Mouse (Mus musculus): ENCODE results near the gene Slc22a23. TPM values are rescaled to one million over a fixed set of nuclear protein-coding genes. Genes with fewer than 3 reads are reported as not detected.
A peak's percentile ranks its signal among the peaks of the same experiment; 100 is the strongest.

Gene Slc22a23
- polyA plus RNA-seq, 1 experiment from 2014 or later: 7.0 TPM

DNA sequence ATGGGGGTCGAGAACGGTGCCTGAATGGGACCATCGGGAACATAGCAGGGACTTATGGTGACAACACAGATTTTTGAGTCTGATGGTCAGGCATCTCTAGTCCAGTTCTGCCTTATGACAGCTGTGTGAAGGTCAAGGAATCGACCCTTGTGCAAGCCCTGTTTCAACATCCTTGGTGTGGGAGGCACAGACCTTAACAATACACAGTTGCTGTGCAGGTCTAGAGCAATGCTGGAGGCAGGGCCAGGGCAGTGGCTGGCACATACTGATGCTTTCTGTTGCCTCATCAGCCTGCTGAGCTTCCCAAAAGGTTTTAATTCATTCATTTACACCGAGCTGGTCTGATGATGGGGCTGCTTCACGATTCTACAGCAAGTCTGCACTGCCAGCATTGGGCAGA, 28.5 kb downstream of the Slc22a23 start:
- ATAC-seq: peak; percentile 54
- peak; percentile 45 for DNase-seq
- H3K9ac ChIP-seq (replicated peaks): no peak overlapping the region
- H3K4me1 ChIP-seq (ENCODE audit: insufficient read depth): peaks cover 65% of the 10 kb centered on the region
- no peaks in the 10 kb centered on the region for H3K27me3 ChIP-seq (ENCODE audit: insufficient read depth, low read length)
- H3K36me3 ChIP-seq (replicated peaks; ENCODE audit: insufficient read depth, low read length): peaks cover 6% of the 10 kb centered on the region
- H3K9me3 ChIP-seq (ENCODE audit: low read length): no peaks in the 10 kb centered on the region
- WGBS (ENCODE audit: insufficient replicate concordance): 72% methylated on average over 6 of the region's 6 CpGs
- 0 out of 2 replicates have a peak, but pooled peaks have one; percentile 6 for TF ChIP-seq EP300 (IDR thresholded peaks at IDR 0.05; ENCODE audit: low read depth)
- TF ChIP-seq CTCF (IDR thresholded peaks at IDR 0.05; ENCODE audit: low read depth): no peak
- H3K4me2 ChIP-seq (ENCODE audit: low read depth, low read length): no peak overlapping the region
- H3K4me3 ChIP-seq (ENCODE audit: low read depth, low read length): no peak overlapping the region
- peak overlapping the region; percentile 68 for H3K27ac ChIP-seq (ENCODE audit: low read depth)

DNA sequence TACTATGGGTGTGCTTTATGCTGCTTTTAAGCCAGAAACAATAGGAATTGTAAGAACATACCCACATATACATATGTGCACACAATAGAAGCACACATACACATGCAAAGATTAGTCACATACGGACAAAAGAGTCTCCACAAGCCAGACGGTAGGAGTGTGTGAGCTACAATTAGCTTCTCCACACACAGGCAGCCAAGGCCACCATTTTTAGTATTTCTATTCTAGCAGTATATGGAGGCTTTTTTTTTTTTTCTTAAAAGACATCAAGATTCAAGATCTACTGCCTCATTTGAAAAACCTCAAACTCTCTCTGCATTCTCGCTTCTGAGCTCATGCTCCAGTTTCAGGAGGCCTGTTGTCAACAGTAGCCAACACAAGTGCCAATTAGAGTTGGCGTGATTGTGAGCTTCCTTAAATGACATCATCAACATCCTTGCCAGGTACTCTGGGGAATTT, 31.9 kb downstream of the Slc22a23 start:
- Histone ChIP-seq H3K27ac (ENCODE audit: low read depth) (peak overlapping the region; percentile 77), H3K4me1 (ENCODE audit: insufficient read depth) (peaks cover 58% of the 10 kb centered on the region), H3K27me3 (ENCODE audit: insufficient read depth, low read length) (no peaks in the 10 kb centered on the region), H3K9me3 (ENCODE audit: low read length) (no peaks in the 10 kb centered on the region), H3K4me3 (ENCODE audit: low read depth, low read length) (no peak overlapping the region), H3K4me2 (ENCODE audit: low read depth, low read length) (peak overlapping the region; percentile 52), H3K36me3 (replicated peaks; ENCODE audit: insufficient read depth, low read length) (peaks cover 4% of the 10 kb centered on the region), H3K9ac (replicated peaks) (0 out of 2 replicates have a peak overlapping the region, but pooled peaks have one; percentile 21)
- ATAC-seq (no peak), DNase-seq (no peak)
- 73% methylated on average over 4 of the region's 4 CpGs for WGBS (ENCODE audit: insufficient replicate concordance)
- TF ChIP-seq EP300 (IDR thresholded peaks at IDR 0.05; ENCODE audit: low read depth) (no peak), CTCF (IDR thresholded peaks at IDR 0.05; ENCODE audit: low read depth) (no peak)

GRCm38 (mm10) chr13:34312346-34313002, 32.5 kb downstream of the Slc22a23 start:
- Histone ChIP-seq H3K4me2 (ENCODE audit: low read depth, low read length) (peak overlapping the region; percentile 52), H3K27me3 (ENCODE audit: insufficient read depth, low read length) (no peaks in the 10 kb centered on the region), H3K27ac (ENCODE audit: low read depth) (peak overlapping the region; percentile 77), H3K36me3 (replicated peaks; ENCODE audit: insufficient read depth, low read length) (peaks cover 4% of the 10 kb centered on the region; the same call in 1 of the 2 replicates), H3K4me1 (ENCODE audit: insufficient read depth) (peaks cover 59% of the 10 kb centered on the region), H3K9me3 (ENCODE audit: low read length) (no peaks in the 10 kb centered on the region), H3K9ac (replicated peaks) (0 out of 2 replicates have a peak overlapping the region, but pooled peaks have one; percentile 21), H3K4me3 (ENCODE audit: low read depth, low read length) (no peak overlapping the region)
- no peak for DNase-seq
- TF ChIP-seq CTCF (IDR thresholded peaks at IDR 0.05; ENCODE audit: low read depth) (no peak), EP300 (IDR thresholded peaks at IDR 0.05; ENCODE audit: low read depth) (peak; percentile 97)
- peak; percentile 79 for ATAC-seq
- WGBS (ENCODE audit: insufficient replicate concordance): 68% methylated on average over 2 of the region's 2 CpGs

DNA sequence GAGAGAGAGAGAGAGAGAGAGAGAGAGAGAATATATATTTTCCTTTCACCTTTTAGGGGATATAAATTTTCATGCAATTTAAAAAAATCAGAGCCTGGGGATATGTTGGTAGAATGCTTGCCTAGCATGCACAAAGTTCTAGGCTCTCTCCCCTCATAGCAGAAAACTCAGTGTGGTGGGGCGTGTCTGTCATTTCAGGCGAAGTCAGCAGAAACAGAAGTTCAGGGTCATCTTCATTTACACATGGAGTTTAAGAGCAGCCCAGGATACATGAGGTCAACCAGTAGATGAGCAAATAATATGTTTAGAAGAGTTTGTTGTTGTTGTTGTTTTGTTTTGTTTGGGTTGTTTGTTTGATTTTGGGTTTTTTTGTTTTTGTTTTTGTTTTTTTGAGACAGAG, 33.4 kb downstream of the Slc22a23 start:
- DNase-seq: no peak
- H3K27me3 ChIP-seq (ENCODE audit: insufficient read depth, low read length): no peaks in the 10 kb centered on the region
- no peaks in the 10 kb centered on the region for H3K9me3 ChIP-seq (ENCODE audit: low read length)
- peaks cover 59% of the 10 kb centered on the region for H3K4me1 ChIP-seq (ENCODE audit: insufficient read depth)
- TF ChIP-seq CTCF (IDR thresholded peaks at IDR 0.05; ENCODE audit: low read depth) (no peak), EP300 (IDR thresholded peaks at IDR 0.05; ENCODE audit: low read depth) (no peak)
- no peak overlapping the region for H3K4me3 ChIP-seq (ENCODE audit: low read depth, low read length)
- H3K27ac ChIP-seq (ENCODE audit: low read depth): peak overlapping the region; percentile 60; the same call in 1 of the 2 replicates
- no peak overlapping the region for H3K9ac ChIP-seq (replicated peaks)
- no peaks in the 10 kb centered on the region; the same call in 1 of the 2 replicates for H3K36me3 ChIP-seq (replicated peaks; ENCODE audit: insufficient read depth, low read length)
- no peak overlapping the region for H3K4me2 ChIP-seq (ENCODE audit: low read depth, low read length)
- WGBS (ENCODE audit: insufficient replicate concordance): 52% methylated on average over 2 of the region's 2 CpGs
- no peak for ATAC-seq

DNA sequence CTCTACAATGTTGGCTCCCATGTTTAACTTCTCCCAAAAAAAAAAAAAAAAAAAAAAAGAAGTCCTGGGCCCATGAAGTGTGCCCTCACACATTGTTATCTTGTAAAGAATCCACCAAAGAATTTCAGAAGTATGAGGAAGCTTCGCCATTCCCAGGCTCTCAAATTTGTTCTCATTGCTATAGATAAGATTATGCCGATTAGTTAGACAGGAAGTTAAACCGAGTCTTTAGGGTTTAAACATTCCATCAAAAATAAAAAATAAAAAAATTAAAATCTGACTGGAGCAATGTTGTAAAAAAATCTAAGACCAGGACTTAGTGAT, 36.4 kb downstream of the Slc22a23 start:
- no peaks in the 10 kb centered on the region for H3K9me3 ChIP-seq (ENCODE audit: low read length)
- WGBS (ENCODE audit: insufficient replicate concordance): 53% methylated on average over 3 of the region's 3 CpGs
- TF ChIP-seq CTCF (IDR thresholded peaks at IDR 0.05; ENCODE audit: low read depth) (no peak), EP300 (IDR thresholded peaks at IDR 0.05; ENCODE audit: low read depth) (no peak)
- DNase-seq (no peak), ATAC-seq (no peak)
- peaks cover 14% of the 10 kb centered on the region for H3K36me3 ChIP-seq (replicated peaks; ENCODE audit: insufficient read depth, low read length)
- H3K27me3 ChIP-seq (ENCODE audit: insufficient read depth, low read length): no peaks in the 10 kb centered on the region
- no peak overlapping the region for H3K4me2 ChIP-seq (ENCODE audit: low read depth, low read length)
- no peak overlapping the region for H3K9ac ChIP-seq (replicated peaks)
- H3K4me3 ChIP-seq (ENCODE audit: low read depth, low read length): no peak overlapping the region
- peaks cover 41% of the 10 kb centered on the region for H3K4me1 ChIP-seq (ENCODE audit: insufficient read depth)
- no peak overlapping the region for H3K27ac ChIP-seq (ENCODE audit: low read depth)

DNA sequence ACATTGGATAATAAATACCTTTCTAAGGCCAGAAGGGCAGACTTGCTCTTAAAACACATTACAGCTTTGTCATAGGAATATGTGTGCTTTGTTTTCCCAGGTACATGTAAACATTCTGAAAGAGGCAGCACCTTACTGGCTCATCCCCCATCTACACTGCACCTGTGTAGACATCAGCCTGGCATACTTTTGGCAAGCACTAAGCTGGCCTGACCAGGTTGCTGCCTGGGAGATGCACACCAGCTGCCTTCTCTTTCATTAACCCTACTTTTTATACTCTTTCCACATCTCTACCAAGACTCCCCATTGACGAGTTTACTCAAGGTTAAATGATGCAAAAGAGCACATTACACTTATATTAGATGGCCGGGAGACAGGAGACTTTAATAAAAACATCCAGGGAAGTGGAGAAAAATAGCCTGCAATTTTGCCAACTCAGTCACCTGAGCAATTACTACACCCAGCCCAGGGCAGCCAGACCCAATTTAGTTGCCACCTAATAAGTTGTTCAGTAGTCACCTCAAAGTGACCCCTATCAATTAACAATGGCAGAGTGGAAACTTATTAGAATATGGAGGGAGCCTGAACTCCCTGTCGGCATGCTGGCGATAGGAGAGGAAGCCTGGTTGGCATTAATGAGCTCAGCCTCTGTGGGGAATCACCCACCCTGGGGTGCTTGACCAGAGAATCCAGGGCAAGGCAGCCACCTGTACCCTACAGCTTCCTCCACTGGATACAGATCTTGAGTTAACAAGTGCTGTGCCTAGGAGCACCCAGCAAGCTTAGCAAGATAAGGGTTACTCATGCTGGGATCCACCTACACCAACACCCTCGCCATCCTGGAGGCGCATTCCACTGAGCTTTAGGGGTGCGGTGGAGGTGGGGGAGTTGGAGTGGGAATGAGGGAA, 37.0 kb downstream of the Slc22a23 start:
- Histone ChIP-seq H3K4me2 (ENCODE audit: low read depth, low read length) (no peak overlapping the region), H3K27ac (ENCODE audit: low read depth) (no peak overlapping the region), H3K9ac (replicated peaks) (no peak overlapping the region; the same call in 1 of the 2 replicates), H3K4me1 (ENCODE audit: insufficient read depth) (peaks cover 40% of the 10 kb centered on the region), H3K27me3 (ENCODE audit: insufficient read depth, low read length) (no peaks in the 10 kb centered on the region), H3K4me3 (ENCODE audit: low read depth, low read length) (no peak overlapping the region), H3K36me3 (replicated peaks; ENCODE audit: insufficient read depth, low read length) (peaks cover 19% of the 10 kb centered on the region), H3K9me3 (ENCODE audit: low read length) (no peaks in the 10 kb centered on the region)
- no peak for ATAC-seq
- WGBS (ENCODE audit: insufficient replicate concordance): 76% methylated on average over 7 of the region's 7 CpGs
- DNase-seq: no peak
- TF ChIP-seq EP300 (IDR thresholded peaks at IDR 0.05; ENCODE audit: low read depth) (no peak), CTCF (IDR thresholded peaks at IDR 0.05; ENCODE audit: low read depth) (no peak)
